Mouse (Mus musculus): ENCODE results near the gene Usp45. TPM values are rescaled to one million over a fixed set of nuclear protein-coding genes. Genes with fewer than 3 reads are reported as not detected.
A peak's percentile ranks its signal among the peaks of the same experiment; 100 is the strongest.
"Not testable (repeated sequence)": the region's sequence is repeated elsewhere in the genome, so short reads cannot be mapped to it uniquely, and the experiment has no call there.

The Usp45 gene
- 10 to 100 TPM; 12.8 to 13.6 TPM for total RNA-seq (2021)

- peak; percentile 83 for DNase-seq
Observed at GRCm38 (mm10) chr4:21766863-21767304, at the start of gene Usp45, which contains the start of gene Tstd3. Gene Usp45 (plus strand): TSS chr4:21767156. Gene Tstd3 (minus strand): TSS chr4:21767212.

- DNase-seq = no peak
Observed at GRCm38 (mm10) chr4:21722752-21723334, 44.1 kb upstream of the Usp45 start.

- DNase-seq = peak; percentile 18
Observed at GRCm38 (mm10) chr4:21726912-21727614, 39.9 kb upstream of the Usp45 start.

- peak; percentile 94 for DNase-seq
Observed at GRCm38 (mm10) chr4:21727615-21728165, 39.3 kb upstream of the Usp45 start, which contains the start of gene Ccnc. Gene Ccnc (plus strand): TSS chr4:21727701.

- DNase-seq = no peak
Observed at GRCm38 (mm10) chr4:21739169-21739568, 27.8 kb upstream of the Usp45 start.

GRCm38 (mm10) chr4:21744142-21744541 lies 22.8 kb upstream of the Usp45 start:
- not testable (repeated sequence) for DNase-seq

GRCm38 (mm10) chr4:21745723-21746122 lies 21.2 kb upstream of the Usp45 start:
- no peak for DNase-seq

GRCm38 (mm10) chr4:21755123-21755789 lies 11.7 kb upstream of the Usp45 start:
- DNase-seq = no peak

GRCm38 (mm10) chr4:21758860-21759259 lies 8.1 kb upstream of the Usp45 start:
- DNase-seq = no peak

GRCm38 (mm10) chr4:21761416-21762160 lies 5.4 kb upstream of the Usp45 start:
- peak; percentile 11 for DNase-seq

GRCm38 (mm10) chr4:21763827-21764226 lies 3.1 kb upstream of the Usp45 start:
- DNase-seq = no peak

GRCm38 (mm10) chr4:21766171-21766862 lies 639 bp upstream of the Usp45 start:
- DNase-seq = no peak

GRCm38 (mm10) chr4:21771064-21771463 lies 4.1 kb downstream of the Usp45 start:
- DNase-seq = no peak

- DNase-seq = no peak
Observed at GRCm38 (mm10) chr4:21772306-21772705, 5.3 kb downstream of the Usp45 start.

- peak; percentile 95 for DNase-seq
Observed at GRCm38 (mm10) chr4:21776091-21776945, 9.4 kb downstream of the Usp45 start.

- DNase-seq = no peak
Observed at GRCm38 (mm10) chr4:21776946-21777265, 9.9 kb downstream of the Usp45 start.

- DNase-seq = no peak
Observed at GRCm38 (mm10) chr4:21780816-21781726, 14.1 kb downstream of the Usp45 start.

GRCm38 (mm10) chr4:21786268-21786667 lies 19.3 kb downstream of the Usp45 start:
- no peak for DNase-seq

GRCm38 (mm10) chr4:21788903-21789302 lies 21.9 kb downstream of the Usp45 start:
- no peak for DNase-seq

GRCm38 (mm10) chr4:21789836-21790235 lies 22.9 kb downstream of the Usp45 start:
- DNase-seq = no peak
